Mouse (Mus musculus) gastrocnemius, postnatal 4 days (tissue): ENCODE measurements around the gene Cenpb. TPM values are rescaled to one million over a fixed set of nuclear protein-coding genes. Genes with fewer than 3 reads are reported as not detected.

Experiments used
- total RNA-seq, 2 experiments: library from RNA; stranded (reverse); gene quantifications; 2 replicates each; pipeline ENCODE4 v1.2.3; 2021

The Cenpb gene
- total RNA-seq, 2 experiments from 2014 or later = 63.8 to 70.1 TPM

Other genes starting within 250 kb of the Cenpb start
- gene Gfra4, start 137.0 kb downstream of the Cenpb start, total RNA-seq = 1 to 10 TPM; 5.5 to 6.5 TPM
- 10 to 100 TPM; 13.2 to 15.2 TPM for gene Adam33, start 116.3 kb downstream of the Cenpb start, total RNA-seq
- 1 to 10 TPM; 2.5 to 2.9 TPM for gene Siglec1, start 93.3 kb downstream of the Cenpb start, total RNA-seq
- 10 to 100 TPM; 30.6 to 32.6 TPM for gene Hspa12b, start 52.8 kb downstream of the Cenpb start, total RNA-seq
- gene Gm11037, start 46.6 kb downstream of the Cenpb start, total RNA-seq = not detected
- gene 1700037H04Rik, start 20.0 kb downstream of the Cenpb start, total RNA-seq = 10 to 100 TPM; 11.7 to 14.5 TPM
- gene Cdc25b, start 6.9 kb upstream of the Cenpb start, total RNA-seq = 10 to 100 TPM; 18.0 to 22.4 TPM
- gene Spef1, start 7.2 kb upstream of the Cenpb start, total RNA-seq = 1 to 10 TPM; 5.8 to 6.6 TPM
- 10 to 100 TPM; 17.4 to 21.7 TPM for gene Ap5s1, start 27.0 kb upstream of the Cenpb start, total RNA-seq
- gene Mavs, start 54.0 kb upstream of the Cenpb start, total RNA-seq = 10 to 100 TPM; 23.5 to 26.9 TPM
- gene Pank2, start 82.4 kb upstream of the Cenpb start, total RNA-seq = 10 to 100 TPM; 41.3 to 44.0 TPM
- 1 to 10 TPM; 6.0 to 7.0 TPM for gene Rnf24, start 172.8 kb upstream of the Cenpb start, total RNA-seq